Mouse (Mus musculus) bone marrow, adult 2 months (tissue): ENCODE measurements around the gene Alg1.

Source experiments
- CTCF ChIP-seq: fragments of 200-500 bp; IDR thresholded peaks from 2 replicates; pipeline ENCODE4 v1.5.1; 2011; ENCODE audit warnings: low read length, control low read depth; ENCODE audit not compliant: control insufficient read depth, insufficient read depth
- POLR2A ChIP-seq: fragments of 200-500 bp; IDR thresholded peaks from 2 replicates; pipeline ENCODE4 v1.6.1; 2011; ENCODE audit warnings: low read depth, mild to moderate bottlenecking, control low read depth, low read length, borderline replicate concordance; ENCODE audit not compliant: control insufficient read depth

DNA sequence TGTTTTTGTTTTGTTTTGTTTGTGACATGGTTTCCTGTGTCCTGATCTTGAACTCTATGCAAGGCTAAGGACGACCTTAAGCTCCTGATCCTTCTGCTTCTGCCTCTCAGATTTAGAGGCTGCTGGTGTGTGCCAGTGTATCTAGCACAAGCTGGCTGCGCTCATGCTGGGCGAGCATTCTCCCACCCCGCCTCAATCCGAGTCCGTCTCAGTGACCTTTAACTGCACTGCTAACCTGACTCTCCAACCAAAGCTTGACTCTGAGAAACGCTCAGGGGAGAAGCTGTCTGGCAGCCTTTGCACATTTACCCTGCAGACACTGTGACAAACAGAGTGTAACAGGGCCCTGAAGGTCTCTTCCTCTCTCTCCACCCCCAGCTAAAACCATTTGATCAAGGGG, 47.7 kb upstream of the Alg1 start:
- TF ChIP-seq CTCF: no peak
- TF ChIP-seq POLR2A: no peak
